13 mouse cellular contexts compared by ENCODE assay signal in the genomic region with DNA sequence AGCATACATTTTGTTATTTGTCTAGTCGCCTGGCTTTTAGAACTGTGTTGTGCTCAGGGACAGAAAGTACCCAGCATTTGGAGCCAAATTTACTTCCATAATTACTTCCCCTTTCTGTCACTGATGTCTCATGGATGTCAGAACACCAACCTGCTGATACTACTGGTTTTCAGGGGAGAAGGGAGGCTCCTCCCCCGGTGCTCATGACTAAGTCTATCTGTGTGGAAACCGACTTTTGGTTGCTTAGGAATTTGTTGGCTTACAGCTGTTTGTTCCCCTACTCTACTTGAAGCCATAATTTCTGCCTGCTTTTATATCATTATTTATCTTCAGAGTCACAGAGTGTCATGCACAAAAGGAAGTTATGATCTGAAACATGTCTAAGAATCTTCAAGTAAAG. TPM values are rescaled to one million over a fixed set of nuclear protein-coding genes. Genes with fewer than 3 reads are reported as not detected.
DNase-seq lines count a peak whose midpoint lies in the region; ATAC-seq lines count a peak whose summit lies in the region.
"Had no signal": no experiment of that assay in that cellular context is flagged by ENCODE, and none has a peak within 500 bp of the region (broad histone marks: within the 10 kb centered on the region; RNA-seq: fewer than 3 reads in every experiment).

No protein-coding gene starts in this region.

- ATAC-seq in granulocyte monocyte progenitor cell, adult 5-6 weeks (replicated peaks; ENCODE audit: poor library complexity, severe bottlenecking), result peak; percentile 99
- ATAC-seq: midbrain, embryonic 13.5 days had no signal

- peak; percentile 96 for DNase-seq in heart, adult 11 months
- no peak for DNase-seq in heart, postnatal 14 days
- peak; percentile 21 to 24 for DNase-seq in lung, adult 18-20 months
- no peak for DNase-seq in lung, postnatal 4 days
- DNase-seq in naive thymus-derived CD4-positive, alpha-beta T cell, adult 2 months (ENCODE audit: low read depth), result peak; percentile 1
- no peak for DNase-seq in urinary bladder, postnatal 25 days (ENCODE audit: low spot score)
- no peak for DNase-seq in ovary, postnatal 14 days (ENCODE audit: low spot score)
- DNase-seq: adrenal gland, postnatal 10 days; cerebellum, adult 2 months; kidney, adult 11 months; right cerebral cortex, postnatal 25 days had no signal

- intact Hi-C loops in heart, postnatal 14 days (cut with DNase I), result no loop called here

RNA-seq across cellular contexts. Expression of a gene that starts 14.4 kb away (rescaled TPM):
- total RNA-seq in heart, postnatal 14 days (2021), result 1 to 10 TPM; 2.7 to 3.5 TPM
- total RNA-seq in granulocyte monocyte progenitor cell, adult 5-6 weeks (2014; fragmentation: Nextera tagmentation), result 0.37 and 1.3 TPM in 2 replicates
- 0.52 and 0.65 TPM in 2 replicates for total RNA-seq in granulocyte monocyte progenitor cell, adult 5-6 weeks (2017)

Comparison
In these comparisons a context has a peak if more than half of its experiments do, and no peak if none do; other contexts are left out.
1. DNase-seq: peak in heart, adult 11 months (single experiment), lung, adult 18-20 months (2 of 2) and naive thymus-derived CD4-positive, alpha-beta T cell, adult 2 months (single experiment); none in heart, postnatal 14 days (0 of 2), lung, postnatal 4 days (0 of 2), urinary bladder, postnatal 25 days (single experiment) and ovary, postnatal 14 days (single experiment).